Mouse (Mus musculus) G1E-ER4 (cell line): ENCODE data around the gene Psrc1. TPM values are rescaled to one million over a fixed set of nuclear protein-coding genes. Genes with fewer than 3 reads are reported as not detected.

Experiments used
- GATA1 ChIP-seq: IDR thresholded peaks from one replicate; pipeline ENCODE4 v1.8.0; 2012; ENCODE audit warnings: low read length, inconsistent platforms
- polyA plus RNA-seq: library from polyadenylated mRNA; stranded (reverse); fragments of >175 nt; gene quantifications from 2 replicates; pipeline ENCODE4 v1.2.3, GENCODE M21; 2012

The Psrc1 gene
- polyA plus RNA-seq, 1 experiment = 47.9 TPM

DNA sequence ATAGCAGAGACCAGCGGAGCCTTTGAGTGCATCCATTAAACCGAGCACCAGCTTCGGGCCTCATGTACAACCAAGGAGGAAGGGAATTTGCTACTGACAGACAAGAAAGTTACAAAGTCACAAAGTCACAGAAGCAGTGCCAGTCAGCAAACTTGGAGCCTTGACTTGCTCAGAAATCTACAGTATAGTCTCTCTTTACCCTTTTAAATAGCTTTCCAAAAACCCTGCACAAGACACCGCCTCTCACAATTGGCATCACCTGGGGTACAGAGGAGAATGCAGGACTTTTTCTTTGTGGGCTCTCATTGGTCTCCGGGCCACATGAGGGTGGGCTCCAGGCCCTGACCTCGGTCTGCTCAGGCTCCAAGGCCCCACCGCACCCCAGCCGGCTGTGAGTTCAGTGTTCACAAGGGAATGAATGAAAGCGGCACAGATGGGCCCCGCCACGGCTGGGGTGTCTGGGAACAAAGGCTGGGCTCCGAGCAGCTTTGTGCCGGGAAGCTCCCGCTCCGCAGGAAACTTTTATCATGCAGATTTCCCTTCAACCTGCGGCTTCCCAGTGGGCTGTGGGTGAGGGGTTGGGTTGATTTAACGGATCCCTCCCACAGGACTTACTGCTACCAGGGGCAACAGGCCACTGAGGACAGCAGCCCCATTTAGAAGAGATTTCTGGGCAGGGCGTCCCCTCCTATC is 49.7 kb downstream of the Psrc1 start:
- no peak for TF ChIP-seq GATA1

- TF ChIP-seq GATA1 = no peak
Observed at GRCm38 (mm10) chr3:108433881-108434495, 50.3 kb downstream of the Psrc1 start.

- no peak for TF ChIP-seq GATA1
Observed at GRCm38 (mm10) chr3:108435701-108436379, 52.2 kb downstream of the Psrc1 start.

- no peak for TF ChIP-seq GATA1
Observed at GRCm38 (mm10) chr3:108436380-108436714, 52.7 kb downstream of the Psrc1 start.

Other genes starting within 250 kb of the Psrc1 start
- 28.4 and 45.9 TPM in 2 replicates for gene Gnai3, start 237.7 kb upstream of the Psrc1 start, polyA plus RNA-seq
- not detected in 2 replicates for gene Gpr61, start 229.0 kb upstream of the Psrc1 start, polyA plus RNA-seq
- gene Amigo1, start 197.5 kb upstream of the Psrc1 start, polyA plus RNA-seq = 1.8 TPM in 2 replicates
- 2.4 and 3.0 TPM in 2 replicates for gene Cyb561d1, start 182.6 kb upstream of the Psrc1 start, polyA plus RNA-seq
- gene Atxn7l2, start 172.9 kb upstream of the Psrc1 start, polyA plus RNA-seq = 21.6 and 23.2 TPM in 2 replicates
- gene Sypl2, start 157.2 kb upstream of the Psrc1 start, polyA plus RNA-seq = not detected in 2 replicates
- gene Psma5, start 126.9 kb upstream of the Psrc1 start, polyA plus RNA-seq = 4.1 and 5.1 TPM in 2 replicates
- gene Sort1, start 99.8 kb upstream of the Psrc1 start, polyA plus RNA-seq = 1.6 and 2.8 TPM in 2 replicates
- gene Mybphl, start 18.9 kb upstream of the Psrc1 start, polyA plus RNA-seq = not detected in 2 replicates
- gene Celsr2, start 31.7 kb downstream of the Psrc1 start, polyA plus RNA-seq = not detected in 2 replicates
- gene Sars, start 61.4 kb downstream of the Psrc1 start, polyA plus RNA-seq = 172 and 175 TPM in 2 replicates
- gene 1700013F07Rik, start 150.3 kb downstream of the Psrc1 start, polyA plus RNA-seq = not detected in 2 replicates
- gene 5330417C22Rik, start 152.7 kb downstream of the Psrc1 start, polyA plus RNA-seq = not detected in 2 replicates
- gene Tmem167b, start 178.6 kb downstream of the Psrc1 start, polyA plus RNA-seq = 1.7 and 2.3 TPM in 2 replicates
- 0.35 and 0.38 TPM in 2 replicates for gene Taf13, start 187.9 kb downstream of the Psrc1 start, polyA plus RNA-seq
- 1.5 and 1.6 TPM in 2 replicates for gene Wdr47, start 207.4 kb downstream of the Psrc1 start, polyA plus RNA-seq